Mouse (Mus musculus) embryo, embryonic 10 days (tissue): ENCODE data around the gene Fam131b.

ENCODE experiments used
- DNase-seq: peaks from one replicate; pipeline ENCODE4 v3.0.0-alpha.2; 2015; ENCODE audit warnings: low spot score

The Fam131b gene

DNA sequence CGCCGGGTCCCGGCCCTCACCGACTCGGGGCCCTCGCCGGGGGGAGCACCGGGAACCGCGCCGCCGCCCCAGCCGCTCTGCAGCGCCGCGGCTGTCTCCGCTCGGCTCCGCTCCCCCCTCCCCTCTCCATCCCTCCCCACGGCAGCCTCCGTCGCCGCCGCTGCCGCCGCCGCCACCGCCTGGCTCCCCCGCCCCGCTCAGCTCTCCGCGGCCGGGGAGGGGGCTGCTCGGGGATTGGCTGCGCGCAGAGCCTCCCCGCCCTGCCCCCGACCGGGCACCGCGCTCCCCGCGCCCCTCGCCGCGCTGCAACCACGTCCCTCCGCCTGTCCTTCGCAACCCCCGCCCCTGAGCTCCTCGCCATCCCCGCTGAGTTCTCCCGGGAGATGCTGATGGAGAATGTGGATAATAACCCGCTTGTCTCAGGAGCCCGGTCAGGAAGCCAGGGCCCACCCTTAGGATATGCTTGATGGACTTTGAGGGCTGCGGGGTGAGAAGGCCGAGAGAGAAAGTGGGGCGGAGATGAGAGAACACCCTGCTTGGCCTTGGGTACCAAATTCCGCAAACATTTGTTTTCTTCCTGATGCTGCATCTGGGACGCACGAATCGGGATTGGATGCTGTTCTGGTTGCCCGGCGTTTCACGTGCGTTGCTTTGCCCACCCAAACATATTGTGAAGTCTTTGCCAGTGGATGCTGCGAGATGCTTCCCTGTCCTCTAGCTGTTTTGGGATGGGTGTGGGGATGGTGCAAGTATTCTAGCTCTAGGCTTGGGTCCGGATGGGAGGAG, at the start of gene Fam131b:
TSS of gene Fam131b (minus strand) at position 162 of the 786 bp plus-strand sequence.
- peak; percentile 65 for DNase-seq

DNA sequence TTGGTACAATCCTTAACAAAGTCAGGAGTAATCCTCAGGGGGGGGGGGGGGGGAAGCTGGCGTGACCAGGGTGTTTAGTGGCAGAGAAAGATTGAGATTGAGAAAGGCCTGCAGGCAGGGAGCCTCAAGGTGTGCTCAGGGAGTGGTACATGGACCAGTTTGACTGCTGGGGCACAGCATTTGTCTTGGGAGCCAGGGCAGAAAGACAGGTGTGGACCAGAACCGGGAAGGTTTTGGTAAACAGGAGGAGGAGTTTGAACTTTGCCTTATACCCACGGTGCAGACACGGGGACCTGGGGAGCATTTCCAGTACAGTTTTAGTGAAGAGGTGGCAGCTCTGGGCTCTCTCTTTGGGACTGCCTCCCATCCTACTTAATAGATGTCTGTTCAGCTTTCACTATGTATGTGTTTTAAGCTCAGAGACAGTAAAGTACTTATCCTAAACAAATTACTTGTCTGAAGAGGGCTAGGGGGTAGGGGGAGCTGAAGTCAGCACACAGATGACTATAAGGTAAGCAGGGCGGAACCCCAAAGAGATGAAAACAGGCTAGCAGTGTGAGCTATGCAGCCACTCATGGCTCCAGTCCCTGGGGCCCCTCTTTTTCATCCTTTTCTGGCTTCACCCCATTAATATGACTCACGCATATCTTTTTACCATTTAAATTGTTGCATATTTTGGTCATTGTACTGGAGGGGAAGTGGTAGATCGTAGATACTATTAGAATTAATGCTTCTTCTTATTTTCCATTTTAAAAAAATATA, 49.4 kb upstream of the Fam131b start:
- no peak for DNase-seq

DNA sequence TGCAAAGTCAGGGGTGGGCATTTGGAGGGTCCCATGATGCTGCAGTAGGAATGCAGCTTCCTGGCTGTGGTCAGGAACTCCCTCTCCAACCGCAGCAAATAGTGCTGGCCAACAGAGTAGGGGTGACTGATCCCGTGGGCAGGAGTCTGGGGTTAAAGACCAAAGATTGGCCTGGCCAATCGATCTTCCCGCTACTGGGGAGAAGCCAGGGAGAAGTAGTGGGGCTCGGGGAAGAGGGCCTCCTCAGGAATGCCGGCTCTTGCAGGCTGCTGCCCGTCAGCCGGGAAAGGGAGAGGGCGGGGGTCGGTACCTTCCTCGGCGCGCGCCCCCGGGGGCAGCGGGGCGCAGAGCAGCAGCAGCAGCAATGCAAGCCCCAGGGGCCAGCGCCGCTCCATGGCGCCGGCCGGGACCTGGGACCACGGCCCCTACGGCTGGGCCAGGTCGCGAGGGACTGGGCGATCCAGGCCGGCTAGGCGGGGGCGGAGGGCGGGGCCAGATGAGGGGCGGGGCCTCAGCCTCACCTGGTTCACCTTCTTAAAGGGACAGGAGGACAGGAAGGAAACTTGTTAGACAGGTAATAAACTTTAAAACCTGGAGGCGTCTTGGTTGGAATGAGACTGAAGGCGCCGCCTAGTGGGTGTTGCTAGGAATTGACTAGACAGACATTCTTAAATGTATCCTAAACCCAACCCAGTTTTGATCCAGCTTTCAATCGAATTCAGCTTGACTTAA, 48.5 kb upstream of the Fam131b start, which contains the start of gene Epha1:
TSS of gene Epha1 (minus strand) at position 453 of the 732 bp plus-strand sequence.
- peak; percentile 66 for DNase-seq

DNA sequence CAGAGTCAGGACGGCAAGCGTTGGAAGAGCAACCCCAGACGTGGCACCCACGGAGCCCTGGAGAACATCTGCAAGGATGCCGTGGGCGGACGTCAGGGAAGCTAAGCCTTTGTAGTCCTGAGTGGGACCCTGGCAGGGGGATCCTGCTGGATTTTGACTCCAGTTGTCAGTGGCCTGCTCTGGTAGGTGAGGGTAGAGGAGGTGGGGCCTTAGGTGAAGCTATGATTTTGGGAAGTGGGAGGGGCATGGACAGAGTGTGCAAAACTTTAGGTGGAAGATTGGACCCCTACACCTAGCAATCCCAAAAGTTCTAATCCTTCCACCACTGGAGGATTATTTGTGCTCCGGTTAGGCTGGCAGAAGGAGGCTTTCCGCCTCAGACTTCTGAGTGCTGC, 48.0 kb upstream of the Fam131b start:
- DNase-seq = no peak

DNA sequence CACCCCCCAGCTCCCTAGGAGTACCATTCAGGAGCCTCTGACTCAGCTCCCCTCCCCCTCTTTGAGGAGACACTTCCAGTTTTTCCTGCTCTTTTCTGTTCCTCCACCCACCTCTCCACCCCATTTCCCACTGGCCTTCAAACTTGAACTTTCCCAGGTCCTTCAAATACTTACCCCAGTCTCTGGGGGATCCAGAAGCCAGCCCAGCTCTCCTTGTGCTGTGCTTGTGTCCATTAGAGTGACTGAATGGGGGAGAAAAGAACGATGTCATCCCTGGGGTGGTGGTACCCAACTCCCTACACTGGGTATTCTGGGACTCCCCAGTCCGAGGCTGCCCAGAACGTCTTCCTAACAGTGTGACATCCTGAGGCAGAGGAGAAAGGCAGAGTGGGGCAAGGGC, 47.6 kb upstream of the Fam131b start:
- no peak for DNase-seq

DNA sequence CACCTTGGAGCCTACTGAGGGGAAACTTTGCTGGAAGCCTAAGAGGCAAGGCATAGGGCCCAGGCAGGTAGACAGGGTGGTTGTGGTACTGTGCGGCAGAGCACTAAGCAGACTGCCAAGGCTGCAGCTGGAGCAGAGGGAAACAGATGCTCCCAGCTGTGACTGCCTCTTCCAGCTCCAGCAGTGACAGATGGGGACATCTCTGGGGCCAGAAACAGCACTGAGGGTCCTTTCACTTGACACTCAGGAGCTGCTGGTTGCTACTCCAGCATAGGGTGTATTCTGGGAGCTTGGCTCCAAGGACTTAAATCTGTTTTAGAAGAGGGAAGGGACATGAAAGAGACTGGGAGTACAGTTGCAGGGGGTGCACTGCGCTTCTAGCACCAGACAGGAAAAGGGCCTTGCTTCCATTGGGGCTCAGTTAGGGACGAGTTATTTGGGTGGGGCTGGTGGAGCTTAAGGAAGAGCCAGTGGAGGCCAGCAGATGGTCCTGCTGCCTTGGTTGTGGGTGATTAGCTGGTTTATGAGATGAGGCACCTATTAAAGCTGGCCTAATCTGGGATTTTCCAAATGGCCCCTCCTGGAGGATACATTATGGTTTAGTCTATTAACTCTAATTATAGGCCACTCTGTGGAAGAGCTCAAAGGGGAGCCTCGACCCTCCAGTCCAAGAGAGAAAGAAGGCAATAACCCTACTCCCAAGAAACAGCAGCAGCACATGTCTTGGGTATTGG, 46.4 kb upstream of the Fam131b start:
- no peak for DNase-seq

DNA sequence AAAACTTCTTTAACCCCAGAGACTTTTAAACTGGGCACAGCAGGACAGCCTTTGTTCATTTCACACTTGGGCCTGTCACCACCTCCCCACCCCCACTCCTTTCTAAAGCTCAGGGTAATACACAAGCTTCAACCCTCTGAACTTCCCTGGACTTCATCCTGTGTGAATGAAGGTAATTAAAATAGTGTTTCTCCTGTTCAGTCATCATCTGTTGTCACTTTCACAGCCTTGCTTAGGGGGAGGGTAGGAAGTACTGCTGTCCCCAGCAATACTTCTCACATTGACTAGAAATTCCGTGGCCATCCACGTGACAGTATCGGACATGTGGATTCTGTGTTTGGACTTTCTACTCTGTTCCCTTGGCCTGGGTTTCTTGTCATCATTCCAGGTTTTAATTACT, 45.4 kb upstream of the Fam131b start:
- peak; percentile 54 for DNase-seq

DNA sequence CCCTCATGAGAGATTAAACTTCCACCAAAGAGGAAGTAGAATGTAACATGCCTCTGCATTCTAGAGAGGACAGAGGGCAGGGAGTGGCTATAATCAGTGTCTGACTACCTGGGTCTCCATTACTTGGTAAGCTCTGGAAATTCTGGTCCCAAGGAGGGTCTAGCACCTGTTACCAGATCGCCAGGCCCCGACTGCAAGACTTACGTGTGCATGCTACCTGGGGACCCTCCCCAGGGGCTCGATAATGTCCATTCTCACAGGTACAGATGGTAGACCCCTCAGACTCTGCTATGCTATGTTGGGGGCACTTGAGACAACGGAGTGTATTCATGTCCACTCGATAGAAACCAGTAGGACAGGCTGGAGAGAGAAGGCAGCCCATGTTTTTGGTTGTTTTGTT, 40.8 kb upstream of the Fam131b start:
- no peak for DNase-seq

DNA sequence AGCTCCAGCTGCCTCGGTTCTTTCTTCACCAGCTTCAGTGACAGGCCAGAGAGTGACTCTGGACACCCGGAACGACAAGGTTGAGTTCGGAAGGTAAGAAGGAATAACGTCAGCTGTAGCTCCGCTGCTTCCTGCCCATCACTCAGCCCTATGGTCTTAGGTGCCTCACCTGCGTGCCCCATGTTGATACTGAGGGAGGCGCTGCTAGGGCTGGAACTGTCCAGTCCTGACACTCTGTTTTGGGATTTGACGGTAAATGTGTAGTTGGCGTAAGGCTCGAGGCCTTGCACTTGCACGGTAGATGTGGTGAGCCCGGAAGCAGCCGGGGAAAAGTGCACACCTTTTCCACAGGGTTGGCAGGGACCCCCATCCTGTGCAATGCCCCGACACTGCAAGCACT, 40.2 kb upstream of the Fam131b start:
- DNase-seq = no peak

DNA sequence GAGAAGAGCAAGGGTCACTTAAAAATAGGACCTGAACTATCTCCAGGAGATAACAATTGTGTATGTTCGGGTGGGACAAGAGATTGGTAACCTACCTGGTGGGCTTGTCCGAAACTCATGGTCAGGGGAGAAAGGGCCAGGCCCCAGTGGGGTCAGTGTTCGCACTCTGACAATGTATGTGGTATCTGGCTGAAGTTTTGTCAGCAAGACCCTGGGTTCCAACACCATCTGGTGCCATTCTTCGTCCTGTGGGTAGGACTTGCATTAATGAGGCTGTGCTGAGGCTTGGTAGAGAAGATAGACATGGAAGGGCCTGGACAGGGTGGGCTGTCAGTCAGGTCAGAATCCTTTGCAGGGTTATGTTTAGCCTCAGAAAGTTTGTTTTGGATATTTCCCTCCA, 39.6 kb upstream of the Fam131b start:
- no peak for DNase-seq

DNA sequence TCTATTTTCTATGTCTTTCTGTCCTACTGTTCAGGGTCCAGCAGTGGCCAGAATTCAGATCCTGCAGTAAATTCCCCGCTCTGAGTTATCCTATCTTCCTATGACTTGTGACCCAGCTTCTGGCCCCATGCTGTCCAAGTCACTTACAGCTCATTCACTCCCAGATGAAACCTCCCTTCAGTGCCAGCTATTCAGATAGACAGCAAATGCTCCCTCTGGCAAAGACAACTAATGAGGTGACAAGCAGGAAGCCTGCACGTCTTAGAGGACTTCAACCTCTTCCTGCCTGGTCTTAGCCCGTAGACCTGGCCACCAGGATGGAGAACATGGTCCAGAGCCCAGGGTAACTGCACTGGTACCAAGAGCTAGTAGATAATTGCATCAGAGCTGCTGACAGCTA, 38.5 kb upstream of the Fam131b start:
- DNase-seq = no peak

DNA sequence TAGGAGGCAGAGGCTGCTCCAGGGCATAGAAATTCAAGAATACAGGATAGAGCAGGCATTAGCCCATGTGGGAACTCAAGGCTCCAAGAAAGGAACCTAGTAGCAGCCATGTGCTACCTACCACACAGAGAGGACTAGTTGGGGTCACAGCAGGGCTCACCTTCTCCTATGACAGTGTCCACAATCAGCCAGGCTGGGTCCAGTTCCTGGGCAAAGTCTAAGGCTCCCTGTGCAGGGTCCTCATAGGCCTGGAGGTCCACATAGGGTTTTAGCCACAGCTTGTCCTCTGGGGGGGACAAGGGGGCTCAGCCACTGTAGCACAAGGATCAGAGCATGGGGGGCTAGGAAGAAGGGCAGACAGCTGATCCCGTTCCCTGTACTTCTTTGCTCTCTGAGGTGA, 38.1 kb upstream of the Fam131b start:
- DNase-seq = no peak

DNA sequence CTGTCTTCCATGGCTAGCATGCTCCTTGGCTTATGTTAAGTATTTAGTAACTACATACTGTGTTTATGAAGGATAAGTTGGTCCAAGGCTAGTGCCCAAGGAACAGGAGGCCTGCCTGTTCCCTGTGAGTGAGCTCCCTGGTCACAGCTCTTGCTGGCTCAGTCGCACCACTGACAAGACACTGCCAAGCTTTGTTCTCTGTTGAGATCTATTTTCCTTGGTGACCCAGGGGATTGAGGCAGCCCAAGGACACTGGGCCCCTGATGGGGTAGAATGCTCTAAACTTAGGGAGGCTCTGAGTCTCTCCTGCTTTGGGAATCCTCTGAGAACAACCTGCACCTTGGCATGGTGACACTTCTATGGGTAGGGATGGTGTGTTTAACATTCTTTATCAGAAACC, 37.6 kb upstream of the Fam131b start:
- no peak for DNase-seq

DNA sequence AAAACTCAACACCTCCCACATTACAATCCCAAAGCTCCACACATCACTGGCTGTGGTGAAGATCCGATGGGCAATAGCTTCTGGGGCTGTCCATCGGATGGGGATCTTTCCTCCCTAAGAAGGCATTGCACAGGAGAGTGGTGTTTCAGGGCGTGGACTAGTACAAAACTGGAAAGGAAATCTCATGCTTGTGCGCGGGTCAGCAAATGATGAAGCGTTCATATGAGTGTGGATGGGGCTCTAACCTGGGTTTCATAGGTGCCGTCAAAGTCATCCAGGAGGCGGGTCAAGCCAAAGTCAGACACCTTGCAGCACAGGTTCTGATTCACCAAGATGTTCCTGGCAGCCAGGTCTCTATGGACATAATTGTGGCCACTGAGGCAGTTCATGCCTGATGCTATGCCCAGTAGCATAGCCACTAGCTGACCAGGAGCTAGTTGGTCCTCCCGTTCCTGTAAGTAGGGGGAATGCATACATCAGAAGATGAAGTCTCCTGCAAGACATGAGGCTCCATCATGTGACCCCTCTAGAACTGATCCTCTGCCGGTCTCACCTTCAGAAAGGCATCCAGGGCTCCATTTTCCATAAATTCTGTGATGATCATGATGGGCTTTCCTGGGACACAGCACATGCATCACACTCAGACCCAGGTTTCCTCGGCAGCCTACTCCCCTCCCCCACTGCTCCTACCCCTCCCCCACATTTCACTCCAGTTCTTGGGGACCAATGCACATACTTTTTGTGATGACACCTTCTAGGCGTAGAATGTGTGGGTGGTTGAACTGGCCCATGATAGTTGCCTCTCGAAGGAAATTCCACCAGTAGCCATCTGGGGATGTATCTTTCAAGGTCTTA, 36.8 kb upstream of the Fam131b start:
- DNase-seq = no peak

DNA sequence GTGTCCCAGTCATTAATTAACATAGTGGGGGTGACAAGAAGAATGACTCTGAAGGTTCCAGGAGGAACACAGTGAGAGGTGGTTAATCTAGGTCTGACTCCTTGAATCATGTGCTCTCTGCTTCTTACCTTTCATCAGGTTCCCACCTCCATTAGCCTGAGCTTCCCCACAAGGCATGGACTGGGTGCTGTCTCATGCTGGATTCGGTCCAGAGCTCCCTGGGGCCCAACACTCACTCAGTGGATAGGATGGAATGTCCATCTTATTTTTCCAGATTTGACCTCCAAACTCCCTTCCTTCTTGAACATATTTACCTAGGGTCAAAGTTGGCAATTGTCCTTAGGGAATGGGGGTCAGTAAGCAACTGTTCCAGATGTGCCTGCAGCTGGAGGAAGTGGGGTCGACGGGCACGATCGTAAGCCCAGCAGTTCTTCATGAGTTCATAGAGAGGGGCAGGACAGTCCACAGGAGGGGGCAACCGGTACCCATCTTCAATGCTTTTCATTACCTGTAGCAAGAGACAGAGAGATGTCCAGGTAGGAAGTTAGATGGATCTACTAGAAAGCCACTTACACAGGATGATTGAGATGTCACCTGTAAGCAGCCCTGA, 35.9 kb upstream of the Fam131b start:
- no peak for DNase-seq

DNA sequence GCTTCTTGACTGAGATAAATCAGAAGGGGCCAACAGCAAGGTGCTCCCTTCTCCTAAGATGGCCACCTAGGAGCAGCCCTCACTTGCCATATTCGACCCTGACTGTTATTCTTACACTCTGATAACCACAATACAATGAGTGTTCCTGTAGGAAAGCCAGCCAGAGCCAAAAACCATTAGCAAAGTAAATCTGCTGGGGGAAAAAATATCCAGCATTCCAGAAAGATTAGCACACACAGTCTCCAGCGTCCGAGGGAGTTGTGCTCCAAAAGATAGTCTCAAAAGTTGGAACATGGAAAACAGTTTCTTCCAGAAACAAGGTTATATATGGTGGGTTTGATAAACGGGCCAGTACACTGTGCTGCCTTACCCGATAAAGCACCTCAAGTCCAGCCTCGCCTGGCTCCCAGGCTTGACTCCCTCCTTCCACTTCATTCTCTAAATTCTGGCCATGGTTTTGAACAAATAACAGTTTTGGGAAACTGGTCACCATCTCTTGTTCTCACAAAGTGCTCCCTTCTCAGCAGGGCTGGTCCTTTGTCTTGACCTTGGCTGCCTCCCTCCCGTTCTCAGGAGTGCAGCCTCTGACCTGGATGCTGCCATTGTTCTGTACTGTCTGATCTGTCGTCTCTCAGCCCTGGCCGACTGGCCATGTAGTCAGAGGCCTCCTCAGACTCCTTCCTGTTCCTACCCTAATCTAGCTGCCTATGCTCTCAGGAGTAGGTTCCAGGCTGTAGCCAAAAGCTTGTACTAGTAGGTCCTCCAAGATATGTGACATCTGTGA, 35.1 kb upstream of the Fam131b start:
- DNase-seq = no peak

DNA sequence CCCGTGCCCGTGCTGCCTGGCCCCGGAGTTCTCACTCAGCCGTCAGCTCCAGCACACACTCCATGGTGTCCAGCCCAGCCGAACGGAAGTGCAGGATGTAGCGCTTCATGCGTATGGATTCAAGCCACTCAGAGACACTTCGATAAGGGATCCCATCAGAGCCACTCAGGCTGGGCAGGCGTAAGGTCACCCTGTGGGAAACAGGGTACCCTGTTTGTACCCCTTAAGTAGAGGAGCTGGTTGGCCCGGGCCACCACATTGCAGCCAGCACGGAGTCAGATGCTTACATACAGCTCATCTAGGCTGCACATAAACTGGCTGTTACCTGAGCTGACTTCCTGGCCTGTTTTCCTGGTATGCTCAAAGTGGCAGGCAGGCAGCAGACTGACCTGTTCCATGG, 34.5 kb upstream of the Fam131b start:
- no peak for DNase-seq

DNA sequence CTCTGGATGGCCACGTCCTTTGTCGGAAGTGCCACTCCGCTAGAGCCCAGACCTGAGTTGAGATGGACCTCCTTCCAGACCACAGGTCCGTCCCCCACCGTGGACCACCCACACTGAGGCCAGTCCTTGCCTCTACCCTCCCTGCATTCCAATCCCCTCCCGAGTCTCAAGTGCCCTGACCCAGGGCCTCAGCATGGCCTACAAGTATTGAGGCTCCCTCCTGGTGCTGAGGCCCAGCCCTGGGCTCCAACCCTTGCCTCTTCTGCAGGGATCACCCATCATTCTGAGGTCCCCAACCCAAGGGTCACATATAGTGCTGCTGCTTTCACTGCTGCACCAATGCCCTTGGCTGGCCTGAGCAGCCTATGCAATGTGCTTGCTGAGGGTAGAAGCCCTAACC, 33.5 kb upstream of the Fam131b start:
- no peak for DNase-seq

DNA sequence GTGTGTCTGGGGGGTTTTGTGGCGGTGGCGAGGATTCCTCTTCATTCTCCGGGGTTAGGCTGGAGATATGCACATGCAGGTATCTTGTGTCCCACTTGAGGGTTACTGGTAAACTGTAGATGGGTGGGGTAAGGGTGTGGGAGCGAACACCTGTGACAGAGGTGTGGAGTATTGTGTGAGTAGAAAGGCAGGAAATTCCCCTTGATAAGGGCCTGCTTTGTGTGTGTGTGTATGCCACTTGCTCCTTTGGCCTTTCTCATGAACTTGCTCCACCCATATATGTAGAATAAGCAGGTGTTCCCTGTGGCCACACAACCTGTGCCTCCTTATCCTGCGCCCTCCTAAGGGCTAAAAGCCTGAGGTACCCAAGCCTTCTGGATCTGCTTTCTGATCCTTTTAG, 32.5 kb upstream of the Fam131b start:
- no peak for DNase-seq
